ENCODE assay signal across 18 mouse cellular contexts in the genomic region with DNA sequence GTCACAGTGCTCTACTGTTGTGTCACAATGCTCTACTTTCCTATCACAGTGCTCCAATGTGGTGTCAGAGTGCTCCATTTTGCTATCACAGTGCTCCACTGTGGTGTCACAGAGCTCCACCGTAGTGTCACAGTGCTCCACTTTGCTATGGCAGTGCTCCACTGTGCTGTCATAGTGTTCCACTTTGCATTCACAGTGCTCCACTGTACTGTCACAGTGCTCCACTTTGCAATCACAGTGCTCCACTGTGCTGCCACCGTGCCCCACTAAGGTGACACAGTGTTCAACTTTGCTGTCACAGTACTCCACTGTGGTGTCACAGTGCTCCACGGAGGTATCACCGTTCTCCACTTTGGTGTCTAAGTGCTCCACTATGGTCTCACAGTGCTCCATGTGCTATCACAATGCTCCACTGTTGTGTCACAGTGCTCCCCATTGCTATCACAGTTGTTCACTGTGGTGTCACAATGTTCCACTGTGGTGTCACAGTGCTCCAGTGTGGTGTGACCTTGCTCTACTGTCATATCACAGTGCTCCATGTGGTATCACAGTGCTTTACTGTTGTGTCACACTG.
DNase-seq lines count a peak whose midpoint lies in the region; ATAC-seq and TF ChIP-seq lines count a peak whose summit lies in the region.
"Had no signal": no experiment of that assay in that cellular context is flagged by ENCODE, and none has a peak within 500 bp of the region (broad histone marks: within the 10 kb centered on the region; RNA-seq: fewer than 3 reads in every experiment).

No protein-coding gene starts in this region.

- TF ChIP-seq EP300 in liver, postnatal 0 days (IDR thresholded peaks at IDR 0.05; ENCODE audit: low read depth): no peak

- H3K4me2 ChIP-seq in forebrain, embryonic 16.5 days (ENCODE audit: low read length): no peak overlapping the region
- no peak overlapping the region for H3K4me2 ChIP-seq in liver, postnatal 0 days (ENCODE audit: low read depth, low read length)
- H3K4me2 ChIP-seq: heart, embryonic 15.5 days; hindbrain, embryonic 15.5 days had no signal

- DNase-seq in forebrain, embryonic 10.5 days (ENCODE audit: extremely low spot score, low spot score): peak; percentile 11
- DNase-seq in kidney, adult 18-20 months: peak; percentile 1
- DNase-seq in kidney, postnatal 36 days: no peak
- peak; percentile 0 to 1 for DNase-seq in spleen, adult 18-20 months
- DNase-seq in spleen, postnatal 36 days (ENCODE audit: low spot score in 2 of 2): no peak
- peak; percentile 10 for DNase-seq in liver, postnatal 0 days
- DNase-seq: cerebellum, postnatal 10 days; embryo, embryonic 11 days; gastrocnemius, postnatal 36 days; kidney, adult 2 months; layer of hippocampus, postnatal 36 days; lung, postnatal 4 days; thymus, postnatal 25 days had no signal

- H3K4me3 ChIP-seq in forebrain, embryonic 10.5 days: no peak overlapping the region
- no peak overlapping the region for H3K4me3 ChIP-seq in forebrain, embryonic 16.5 days (replicated peaks; ENCODE audit: low read length)
- H3K4me3 ChIP-seq in liver, postnatal 0 days (ENCODE audit: low read depth, low read length): no peak overlapping the region
- H3K4me3 ChIP-seq: heart, embryonic 15.5 days; hindbrain, embryonic 15.5 days had no signal

- no peaks in the 10 kb centered on the region for H3K36me3 ChIP-seq in forebrain, embryonic 10.5 days (replicated peaks)
- no peaks in the 10 kb centered on the region for H3K36me3 ChIP-seq in forebrain, embryonic 16.5 days (ENCODE audit: control insufficient read depth, insufficient read depth)
- no peaks in the 10 kb centered on the region for H3K36me3 ChIP-seq in liver, postnatal 0 days (replicated peaks; ENCODE audit: insufficient read depth, low read length)
- H3K36me3 ChIP-seq: heart, embryonic 15.5 days; hindbrain, embryonic 15.5 days had no signal

- no peak for ATAC-seq in forebrain, embryonic 16.5 days
- no peak for ATAC-seq in liver, postnatal 0 days
- no peak for ATAC-seq in activated CD4-positive, CD25-positive, alpha-beta regulatory T cell, adult 4 months

- no peak overlapping the region for H3K9ac ChIP-seq in forebrain, embryonic 16.5 days (replicated peaks; ENCODE audit: low read depth, low read length)
- no peak overlapping the region for H3K9ac ChIP-seq in liver, postnatal 0 days (replicated peaks)
- H3K9ac ChIP-seq: heart, embryonic 15.5 days; hindbrain, embryonic 15.5 days had no signal

- WGBS in forebrain, embryonic 10.5 days: 88% methylated on average over 4 of the region's 4 CpGs
- WGBS in forebrain, embryonic 16.5 days: 93% methylated on average over 4 of the region's 4 CpGs
- WGBS in liver, postnatal 0 days (ENCODE audit: insufficient replicate concordance): 87% methylated on average over 4 of the region's 4 CpGs

- no peaks in the 10 kb centered on the region for H3K27me3 ChIP-seq in forebrain, embryonic 10.5 days (ENCODE audit: poor library complexity, severe bottlenecking)
- no peaks in the 10 kb centered on the region for H3K27me3 ChIP-seq in forebrain, embryonic 16.5 days (replicated peaks; ENCODE audit: control insufficient read depth, insufficient read depth, low read length)
- no peaks in the 10 kb centered on the region for H3K27me3 ChIP-seq in liver, postnatal 0 days (ENCODE audit: insufficient read depth, low read length)
- H3K27me3 ChIP-seq: CH12.LX; heart, embryonic 15.5 days; hindbrain, embryonic 15.5 days had no signal

- no peak for TF ChIP-seq CTCF in liver, postnatal 0 days (IDR thresholded peaks at IDR 0.05; ENCODE audit: low read depth)

- H3K9me3 ChIP-seq in forebrain, embryonic 10.5 days: peaks cover 5% of the 10 kb centered on the region; the same call in 1 of the 2 replicates
- no peaks in the 10 kb centered on the region for H3K9me3 ChIP-seq in forebrain, embryonic 16.5 days (ENCODE audit: control insufficient read depth, low read length)
- H3K9me3 ChIP-seq in liver, postnatal 0 days (ENCODE audit: low read length): no peaks in the 10 kb centered on the region
- H3K9me3 ChIP-seq: heart, embryonic 15.5 days; hindbrain, embryonic 15.5 days had no signal

- no peaks in the 10 kb centered on the region for H3K4me1 ChIP-seq in forebrain, embryonic 10.5 days
- H3K4me1 ChIP-seq in forebrain, embryonic 16.5 days (replicated peaks; ENCODE audit: control insufficient read depth, insufficient read depth, low read length): no peaks in the 10 kb centered on the region
- H3K4me1 ChIP-seq in liver, postnatal 0 days (ENCODE audit: insufficient read depth): no peaks in the 10 kb centered on the region
- H3K4me1 ChIP-seq: heart, embryonic 15.5 days; hindbrain, embryonic 15.5 days had no signal

- no peak overlapping the region for H3K27ac ChIP-seq in forebrain, embryonic 10.5 days
- H3K27ac ChIP-seq in forebrain, embryonic 16.5 days (ENCODE audit: low read length): no peak overlapping the region
- H3K27ac ChIP-seq in liver, postnatal 0 days (ENCODE audit: low read depth): no peak overlapping the region
- H3K27ac ChIP-seq: heart, embryonic 15.5 days; hindbrain, embryonic 15.5 days had no signal

Comparison
In these comparisons a context has a peak if more than half of its experiments do, and no peak if none do; other contexts are left out.
1. DNase-seq: peak in forebrain, embryonic 10.5 days (single experiment), kidney, adult 18-20 months (single experiment), spleen, adult 18-20 months (2 of 2) and liver, postnatal 0 days (single experiment); none in kidney, postnatal 36 days (0 of 2) and spleen, postnatal 36 days (0 of 2).